ENCODE assay signal across 27 mouse cellular contexts in genomic region chr3:115462623-115463022, GRCm38 (mm10).
A peak's percentile ranks its signal among the peaks of the same experiment; 100 is the strongest.
DNase-seq lines count a peak whose midpoint lies in the region; ATAC-seq and TF ChIP-seq lines count a peak whose summit lies in the region.
"Had no signal": no experiment of that assay in that cellular context is flagged by ENCODE, and none has a peak within 500 bp of the region (broad histone marks: within the 10 kb centered on the region; RNA-seq: fewer than 3 reads in every experiment).

No protein-coding gene starts in this region.

- no peak overlapping the region for H3K4me2 ChIP-seq in forebrain, embryonic 12.5 days
- no peak overlapping the region for H3K4me2 ChIP-seq in midbrain, postnatal 0 days (ENCODE audit: low read depth, low read length, poor library complexity, severe bottlenecking)
- no peak overlapping the region for H3K4me2 ChIP-seq in midbrain, embryonic 13.5 days (replicated peaks)
- H3K4me2 ChIP-seq in hindbrain, embryonic 13.5 days: no peak overlapping the region
- H3K4me2 ChIP-seq in hindbrain, embryonic 16.5 days (ENCODE audit: low read length): no peak overlapping the region
- no peak overlapping the region for H3K4me2 ChIP-seq in intestine, embryonic 16.5 days (ENCODE audit: low read depth, low read length)
- H3K4me2 ChIP-seq: embryonic facial prominence, embryonic 13.5 days; heart, embryonic 15.5 days; liver, embryonic 12.5 days; neural tube, embryonic 13.5 days; stomach, embryonic 15.5 days had no signal

- WGBS in forebrain, embryonic 12.5 days: 76% methylated on average over 3 of the region's 3 CpGs
- 79% methylated on average over 3 of the region's 3 CpGs for WGBS in forebrain, embryonic 10.5 days
- 78% methylated on average over 3 of the region's 3 CpGs for WGBS in midbrain, postnatal 0 days
- WGBS in midbrain, embryonic 13.5 days: 72% methylated on average over 3 of the region's 3 CpGs
- 46% methylated on average over 3 of the region's 3 CpGs for WGBS in hindbrain, embryonic 13.5 days
- WGBS in hindbrain, embryonic 16.5 days: 45% methylated on average over 3 of the region's 3 CpGs
- 72% methylated on average over 3 of the region's 3 CpGs for WGBS in intestine, embryonic 16.5 days

- DNase-seq in forebrain, embryonic 10.5 days (ENCODE audit: extremely low spot score, low spot score): no peak
- DNase-seq in midbrain, postnatal 0 days (ENCODE audit: low spot score): peak; percentile 7
- DNase-seq: adrenal gland, postnatal 25 days; B cell, adult 2 months; cerebellum, adult 18-20 months; gastrocnemius, postnatal 14 days; heart, adult 11 months; kidney, adult 11 months; kidney, postnatal 14 days; liver, postnatal 0 days; lung, postnatal 36 days; right cerebral cortex, postnatal 25 days had no signal

- no peak overlapping the region for H3K4me3 ChIP-seq in forebrain, embryonic 12.5 days (replicated peaks)
- H3K4me3 ChIP-seq in forebrain, embryonic 10.5 days: no peak overlapping the region
- no peak overlapping the region for H3K4me3 ChIP-seq in midbrain, postnatal 0 days (ENCODE audit: low read depth, low read length)
- H3K4me3 ChIP-seq in midbrain, embryonic 13.5 days (replicated peaks): no peak overlapping the region
- no peak overlapping the region for H3K4me3 ChIP-seq in hindbrain, embryonic 13.5 days
- no peak overlapping the region for H3K4me3 ChIP-seq in hindbrain, embryonic 16.5 days (ENCODE audit: low read length)
- H3K4me3 ChIP-seq in intestine, embryonic 16.5 days (ENCODE audit: low read length): no peak overlapping the region
- H3K4me3 ChIP-seq: embryonic facial prominence, embryonic 13.5 days; heart, embryonic 10.5 days; heart, embryonic 15.5 days; left cerebral cortex, adult 2 months; liver, embryonic 12.5 days; myocyte; neural tube, embryonic 13.5 days; stomach, embryonic 15.5 days had no signal

- no peak for TF ChIP-seq CTCF in midbrain, postnatal 0 days (IDR thresholded peaks at IDR 0.05)

- H3K4me1 ChIP-seq in forebrain, embryonic 12.5 days: no peaks in the 10 kb centered on the region
- H3K4me1 ChIP-seq in forebrain, embryonic 10.5 days: no peaks in the 10 kb centered on the region
- no peaks in the 10 kb centered on the region for H3K4me1 ChIP-seq in midbrain, postnatal 0 days (ENCODE audit: insufficient read depth, low read length)
- H3K4me1 ChIP-seq in midbrain, embryonic 13.5 days (replicated peaks): no peaks in the 10 kb centered on the region
- no peaks in the 10 kb centered on the region for H3K4me1 ChIP-seq in hindbrain, embryonic 13.5 days (replicated peaks)
- H3K4me1 ChIP-seq in hindbrain, embryonic 16.5 days (ENCODE audit: control insufficient read depth, insufficient read depth, low read depth, low read length): no peaks in the 10 kb centered on the region
- H3K4me1 ChIP-seq in intestine, embryonic 16.5 days (ENCODE audit: control insufficient read depth, insufficient read depth, low read length): no peaks in the 10 kb centered on the region
- H3K4me1 ChIP-seq: embryonic facial prominence, embryonic 13.5 days; heart, embryonic 10.5 days; heart, embryonic 15.5 days; liver, embryonic 12.5 days; neural tube, embryonic 13.5 days; stomach, embryonic 15.5 days had no signal

- H3K27ac ChIP-seq in forebrain, embryonic 12.5 days: no peak overlapping the region
- no peak overlapping the region for H3K27ac ChIP-seq in forebrain, embryonic 10.5 days
- no peak overlapping the region for H3K27ac ChIP-seq in midbrain, postnatal 0 days (ENCODE audit: low read depth, low read length)
- H3K27ac ChIP-seq in midbrain, embryonic 13.5 days: no peak overlapping the region
- H3K27ac ChIP-seq in hindbrain, embryonic 13.5 days: no peak overlapping the region
- no peak overlapping the region for H3K27ac ChIP-seq in hindbrain, embryonic 16.5 days (ENCODE audit: low read depth, low read length)
- H3K27ac ChIP-seq in intestine, embryonic 16.5 days (ENCODE audit: low read length): no peak overlapping the region
- H3K27ac ChIP-seq: embryonic facial prominence, embryonic 13.5 days; heart, embryonic 10.5 days; heart, embryonic 15.5 days; left cerebral cortex, adult 2 months; liver, embryonic 12.5 days; neural tube, embryonic 13.5 days; stomach, embryonic 15.5 days had no signal

- H3K9me3 ChIP-seq in forebrain, embryonic 12.5 days: no peaks in the 10 kb centered on the region
- H3K9me3 ChIP-seq in forebrain, embryonic 10.5 days: no peaks in the 10 kb centered on the region
- no peaks in the 10 kb centered on the region for H3K9me3 ChIP-seq in midbrain, postnatal 0 days (ENCODE audit: low read length)
- no peaks in the 10 kb centered on the region for H3K9me3 ChIP-seq in midbrain, embryonic 13.5 days
- no peaks in the 10 kb centered on the region for H3K9me3 ChIP-seq in hindbrain, embryonic 13.5 days
- H3K9me3 ChIP-seq in hindbrain, embryonic 16.5 days (ENCODE audit: control insufficient read depth, low read length): no peaks in the 10 kb centered on the region
- H3K9me3 ChIP-seq in intestine, embryonic 16.5 days (ENCODE audit: control insufficient read depth, low read length): no peaks in the 10 kb centered on the region
- H3K9me3 ChIP-seq: embryonic facial prominence, embryonic 13.5 days; heart, embryonic 10.5 days; heart, embryonic 15.5 days; liver, embryonic 12.5 days; neural tube, embryonic 13.5 days; stomach, embryonic 15.5 days had no signal

- no peaks in the 10 kb centered on the region for H3K27me3 ChIP-seq in forebrain, embryonic 12.5 days
- no peaks in the 10 kb centered on the region for H3K27me3 ChIP-seq in forebrain, embryonic 10.5 days (ENCODE audit: poor library complexity, severe bottlenecking)
- no peaks in the 10 kb centered on the region for H3K27me3 ChIP-seq in midbrain, postnatal 0 days (ENCODE audit: insufficient read depth, low read length)
- no peaks in the 10 kb centered on the region for H3K27me3 ChIP-seq in midbrain, embryonic 13.5 days
- H3K27me3 ChIP-seq in hindbrain, embryonic 13.5 days: no peaks in the 10 kb centered on the region
- H3K27me3 ChIP-seq in hindbrain, embryonic 16.5 days (replicated peaks; ENCODE audit: control insufficient read depth, insufficient read depth, low read length): no peaks in the 10 kb centered on the region
- no peaks in the 10 kb centered on the region for H3K27me3 ChIP-seq in intestine, embryonic 16.5 days (replicated peaks; ENCODE audit: control insufficient read depth, insufficient read depth, low read length)
- H3K27me3 ChIP-seq: embryonic facial prominence, embryonic 13.5 days; heart, embryonic 15.5 days; liver, embryonic 12.5 days; neural tube, embryonic 13.5 days; stomach, embryonic 15.5 days had no signal

- 0 out of 2 replicates have a peak, but pooled peaks have one; percentile 23 for ATAC-seq in forebrain, embryonic 12.5 days (ENCODE audit: low FRiP score)
- no peak for ATAC-seq in midbrain, postnatal 0 days (ENCODE audit: low FRiP score)
- ATAC-seq in midbrain, embryonic 13.5 days: no peak
- ATAC-seq in hindbrain, embryonic 13.5 days (ENCODE audit: low FRiP score): 0 out of 2 replicates have a peak, but pooled peaks have one; percentile 49
- peak; percentile 76 for ATAC-seq in hindbrain, embryonic 16.5 days
- ATAC-seq in intestine, embryonic 16.5 days: no peak
- ATAC-seq: forebrain, embryonic 14.5 days; liver, embryonic 12.5 days; liver, postnatal 0 days; midbrain, embryonic 16.5 days had no signal

- H3K9ac ChIP-seq in forebrain, embryonic 12.5 days: no peak overlapping the region
- H3K9ac ChIP-seq in midbrain, postnatal 0 days (replicated peaks; ENCODE audit: low read length, poor library complexity, severe bottlenecking): no peak overlapping the region
- no peak overlapping the region for H3K9ac ChIP-seq in midbrain, embryonic 13.5 days (replicated peaks)
- H3K9ac ChIP-seq in hindbrain, embryonic 13.5 days: no peak overlapping the region
- no peak overlapping the region for H3K9ac ChIP-seq in hindbrain, embryonic 16.5 days (ENCODE audit: low read depth, low read length)
- no peak overlapping the region for H3K9ac ChIP-seq in intestine, embryonic 16.5 days (ENCODE audit: low read depth, low read length)
- H3K9ac ChIP-seq: embryonic facial prominence, embryonic 13.5 days; heart, embryonic 15.5 days; liver, embryonic 12.5 days; liver, postnatal 0 days; neural tube, embryonic 13.5 days; stomach, embryonic 15.5 days had no signal

- no peaks in the 10 kb centered on the region for H3K36me3 ChIP-seq in forebrain, embryonic 12.5 days (replicated peaks)
- no peaks in the 10 kb centered on the region for H3K36me3 ChIP-seq in forebrain, embryonic 10.5 days (replicated peaks)
- H3K36me3 ChIP-seq in midbrain, postnatal 0 days (ENCODE audit: insufficient read depth, low read length): no peaks in the 10 kb centered on the region
- H3K36me3 ChIP-seq in midbrain, embryonic 13.5 days: no peaks in the 10 kb centered on the region
- H3K36me3 ChIP-seq in hindbrain, embryonic 13.5 days: no peaks in the 10 kb centered on the region
- no peaks in the 10 kb centered on the region for H3K36me3 ChIP-seq in hindbrain, embryonic 16.5 days (ENCODE audit: control insufficient read depth, insufficient read depth, low read length)
- H3K36me3 ChIP-seq in intestine, embryonic 16.5 days (ENCODE audit: control insufficient read depth, insufficient read depth, low read length): no peaks in the 10 kb centered on the region
- H3K36me3 ChIP-seq: embryonic facial prominence, embryonic 13.5 days; heart, embryonic 10.5 days; heart, embryonic 15.5 days; liver, embryonic 12.5 days; neural tube, embryonic 13.5 days; stomach, embryonic 15.5 days had no signal

Comparison
In these comparisons a context has a peak if more than half of its experiments do, and no peak if none do; other contexts are left out.
1. ATAC-seq: peak in forebrain, embryonic 12.5 days (single experiment), hindbrain, embryonic 13.5 days (single experiment) and hindbrain, embryonic 16.5 days (single experiment); none in midbrain, postnatal 0 days (single experiment), midbrain, embryonic 13.5 days (single experiment) and intestine, embryonic 16.5 days (single experiment).